Mouse (Mus musculus): ENCODE measurements around the gene Olfml2a.

Olfml2a gene

DNA sequence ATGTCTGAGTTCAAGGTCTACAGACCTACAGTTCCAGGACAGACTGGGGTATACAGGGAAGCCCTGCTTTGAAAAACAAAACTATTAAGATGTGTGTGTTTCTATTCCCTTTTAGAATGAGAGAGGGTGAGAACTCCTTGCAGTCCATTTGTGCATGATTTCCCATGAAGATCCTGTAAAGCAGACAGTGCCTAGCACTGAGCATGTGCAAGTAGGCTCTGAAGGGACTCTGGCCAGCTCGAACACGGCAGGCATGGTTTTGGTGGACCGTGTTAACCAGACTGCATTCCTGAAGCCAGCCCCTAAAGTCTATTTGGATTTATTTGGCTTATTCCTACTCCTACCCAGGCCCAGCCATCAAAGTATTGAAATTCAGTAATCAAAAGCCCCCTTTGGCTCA, 80.2 kb downstream of the Olfml2a start:
- DNase-seq (ENCODE audit: low read depth): no peak

DNA sequence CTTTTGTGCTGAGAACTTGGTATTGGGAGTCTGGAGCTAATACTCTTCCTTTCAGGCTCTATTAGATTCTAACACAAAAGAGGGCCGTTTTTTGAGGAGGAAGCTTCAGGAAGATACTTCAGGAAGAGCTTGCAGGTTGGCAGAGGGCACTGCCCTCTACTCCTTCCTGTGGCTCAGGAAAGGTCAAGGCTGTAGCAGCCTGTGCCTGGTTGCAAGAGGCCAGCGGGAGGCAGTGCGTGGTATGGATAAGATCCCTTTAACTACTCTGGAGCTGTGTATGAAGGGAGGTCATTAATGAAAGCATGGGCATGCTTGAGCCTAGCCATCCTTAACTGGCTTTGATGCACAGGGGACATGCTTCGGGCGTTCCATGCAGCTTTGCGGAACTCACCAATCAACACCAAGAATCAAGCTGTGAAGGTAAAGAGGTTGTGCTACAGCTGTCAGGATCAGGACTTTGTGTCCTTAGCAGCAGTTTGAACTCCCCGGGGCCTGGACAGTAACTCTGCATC, 81.0 kb downstream of the Olfml2a start:
- DNase-seq (ENCODE audit: low read depth): no peak

Measured in NIH3T3 (cell line).